Mouse (Mus musculus) lung, postnatal 25 days (tissue): ENCODE data around the gene Snx29.
"Not testable (repeated sequence)": the region's sequence is repeated elsewhere in the genome, so short reads cannot be mapped to it uniquely, and the experiment has no call there.

Source experiments
- DNase-seq: peaks from one replicate; pipeline ENCODE4 v3.0.0; 2022; ENCODE audit warnings: low spot score

Gene Snx29

DNA sequence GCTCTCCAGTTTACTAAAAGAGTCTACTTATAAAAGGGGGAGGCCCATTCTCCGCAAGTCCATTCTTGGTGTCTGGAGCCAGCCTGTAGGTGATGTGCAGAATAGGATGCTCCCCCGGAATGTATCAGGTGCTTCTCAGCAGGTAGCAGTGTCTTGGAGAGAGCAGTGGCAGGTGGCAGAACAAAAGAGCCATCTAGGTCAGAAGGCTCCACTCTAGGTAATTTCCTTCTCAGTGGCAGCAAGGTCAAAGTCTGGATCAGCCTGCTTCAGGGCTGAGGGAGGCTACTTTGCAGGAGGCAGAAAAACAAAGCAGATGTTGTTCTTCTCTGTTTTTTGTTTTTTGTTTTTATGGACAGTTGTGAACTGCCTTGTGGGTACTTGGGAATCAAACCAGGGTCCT is 37.9 kb downstream of the Snx29 start:
- DNase-seq, result not testable (repeated sequence)

DNA sequence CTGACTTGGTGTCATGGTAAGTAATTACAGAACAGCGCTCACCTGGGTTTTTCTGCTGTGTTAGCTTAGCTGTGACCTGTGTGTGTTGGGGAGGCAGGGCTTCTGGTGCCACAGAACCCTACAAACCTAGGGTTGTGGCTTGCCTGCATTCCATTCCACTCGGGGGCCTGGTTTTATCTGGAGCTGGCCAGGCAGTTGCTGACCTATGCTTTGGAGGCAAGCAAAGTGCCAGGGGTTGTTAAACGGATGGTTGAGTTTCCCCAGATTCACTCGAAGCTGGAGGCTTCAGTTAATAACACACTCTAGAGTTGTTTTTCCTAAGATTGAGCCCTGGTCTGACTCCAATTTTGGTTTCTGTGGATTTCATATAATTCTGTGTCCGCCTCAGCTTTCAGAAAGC is 42.9 kb downstream of the Snx29 start:
- DNase-seq, result no peak

- no peak for DNase-seq
Observed at GRCm38 (mm10) chr16:11366851-11367250, 44.1 kb downstream of the Snx29 start.

DNA sequence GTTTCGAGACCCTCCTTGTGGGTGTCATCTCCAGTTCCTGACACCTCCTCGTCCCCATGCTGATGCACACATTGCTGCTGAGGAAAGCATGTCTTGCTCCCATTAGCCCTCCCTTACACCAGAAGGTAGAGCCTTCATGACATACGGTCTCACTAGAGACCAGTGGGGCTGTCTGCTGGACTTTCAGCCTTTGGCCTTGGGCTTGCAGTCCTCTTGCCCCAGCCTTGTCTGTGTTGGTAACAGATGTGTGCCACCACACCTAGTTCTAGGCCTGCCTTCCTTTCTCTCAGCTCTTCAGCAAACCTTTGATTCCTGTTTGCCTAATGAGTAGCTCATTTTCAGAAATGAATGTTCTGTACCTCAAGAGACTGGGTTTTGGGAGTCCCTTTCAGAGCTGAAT is 45.7 kb downstream of the Snx29 start:
- DNase-seq, result no peak

- DNase-seq, result no peak
Observed at GRCm38 (mm10) chr16:11369162-11369561, 46.5 kb downstream of the Snx29 start.

DNA sequence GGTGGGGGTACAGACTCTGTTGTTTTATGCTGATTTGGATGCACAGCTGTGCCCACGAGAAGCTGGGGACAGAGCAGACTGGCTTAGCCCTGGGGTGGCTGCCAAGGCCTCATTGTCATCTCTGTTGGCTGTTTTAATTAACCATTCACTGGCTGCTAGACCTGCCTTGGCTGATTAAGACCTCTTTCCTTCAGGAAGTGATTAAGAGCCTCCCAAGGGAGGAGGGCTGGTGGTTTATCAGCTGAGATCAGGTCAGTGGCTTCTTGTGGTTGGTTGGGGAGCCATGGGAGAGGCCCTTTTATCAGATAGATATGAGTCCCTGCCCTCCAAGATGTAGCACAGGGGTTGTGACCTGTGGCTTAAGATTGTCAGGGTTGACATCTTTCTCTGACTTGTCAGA is 46.9 kb downstream of the Snx29 start:
- no peak for DNase-seq

DNA sequence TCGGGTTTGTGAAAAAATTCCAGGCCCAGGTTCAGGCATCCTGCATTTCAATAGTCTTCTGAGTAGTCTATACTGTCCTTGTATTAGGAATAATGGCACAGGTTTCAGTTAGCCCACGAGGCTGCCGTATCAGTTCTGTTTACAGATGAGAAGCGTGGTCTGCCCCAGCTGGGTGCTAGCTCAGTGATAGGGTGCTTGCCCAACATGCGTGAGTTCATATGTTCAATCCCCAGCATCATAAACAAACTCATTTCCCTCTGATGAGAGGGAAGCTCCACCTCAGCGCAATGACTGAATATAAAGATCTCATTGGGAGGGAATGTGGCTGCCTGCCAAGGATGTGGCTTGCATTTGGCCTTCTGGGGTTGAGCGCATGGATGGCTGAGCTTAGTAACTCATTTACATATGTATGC is 47.4 kb downstream of the Snx29 start:
- no peak for DNase-seq

DNA sequence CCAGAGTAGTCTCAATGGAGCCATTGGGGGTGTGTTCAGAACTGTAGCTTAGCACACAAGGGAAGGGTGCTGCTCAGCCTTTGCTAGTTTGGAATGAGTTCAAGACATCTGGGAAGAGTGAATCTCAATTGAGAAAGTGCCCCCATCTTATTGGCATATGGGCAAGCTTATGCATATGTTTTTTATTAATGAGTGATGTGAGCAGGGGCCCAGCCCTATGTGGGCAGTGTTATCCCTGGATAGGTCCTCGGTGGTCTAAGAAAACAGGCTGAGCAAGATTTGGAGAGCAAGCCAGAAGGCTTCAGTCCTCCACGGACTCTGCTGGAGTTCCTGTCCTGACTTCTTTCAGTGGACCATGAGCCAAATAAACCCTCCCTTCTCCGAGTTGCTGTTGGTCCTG is 56.6 kb downstream of the Snx29 start:
- DNase-seq, result no peak

GRCm38 (mm10) chr16:11380038-11380437 is 57.3 kb downstream of the Snx29 start:
- no peak for DNase-seq

DNA sequence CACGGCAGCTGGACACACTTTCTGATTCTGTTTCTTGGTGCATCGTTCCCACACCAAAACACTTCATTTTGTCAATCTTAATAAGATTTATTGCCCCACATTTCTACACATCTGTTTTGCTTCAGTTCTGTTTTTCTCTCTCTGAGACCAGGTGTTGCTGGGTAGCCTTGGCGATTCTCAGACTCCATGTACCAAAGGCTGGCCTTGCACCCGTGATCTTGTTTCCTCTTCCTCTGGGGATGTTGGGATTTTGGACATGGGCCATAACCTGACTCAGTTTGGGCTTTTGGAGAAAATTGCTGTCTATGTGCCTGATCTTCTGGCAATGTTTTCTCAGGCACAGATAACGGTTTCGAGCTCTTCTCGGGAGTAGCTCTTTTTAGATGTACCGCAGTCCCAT is 58.2 kb downstream of the Snx29 start:
- no peak for DNase-seq

DNA sequence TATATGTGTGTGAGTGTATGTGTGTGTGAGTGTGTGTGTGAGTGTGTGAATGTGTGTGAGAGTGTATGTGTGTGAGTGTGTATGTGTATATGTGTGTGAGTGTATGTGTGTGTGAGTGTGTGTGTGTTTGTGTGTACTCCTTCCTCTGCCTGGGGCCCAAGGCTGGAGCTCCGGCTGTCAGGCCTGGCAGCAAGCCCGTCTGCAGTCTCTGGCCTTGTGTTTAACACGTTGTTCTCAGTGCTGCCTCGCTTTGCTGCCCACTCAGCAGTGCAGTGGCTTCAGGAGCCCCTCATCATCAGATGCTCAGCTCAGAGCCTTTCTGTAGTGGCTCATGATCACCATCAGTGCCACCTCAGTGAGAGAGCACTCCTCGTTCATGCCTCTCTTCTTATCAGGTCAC is 61.7 kb downstream of the Snx29 start:
- DNase-seq, result no peak

GRCm38 (mm10) chr16:11385150-11385549 is 62.4 kb downstream of the Snx29 start:
- no peak for DNase-seq

GRCm38 (mm10) chr16:11385798-11386197 is 63.1 kb downstream of the Snx29 start:
- DNase-seq, result peak; percentile 54

DNA sequence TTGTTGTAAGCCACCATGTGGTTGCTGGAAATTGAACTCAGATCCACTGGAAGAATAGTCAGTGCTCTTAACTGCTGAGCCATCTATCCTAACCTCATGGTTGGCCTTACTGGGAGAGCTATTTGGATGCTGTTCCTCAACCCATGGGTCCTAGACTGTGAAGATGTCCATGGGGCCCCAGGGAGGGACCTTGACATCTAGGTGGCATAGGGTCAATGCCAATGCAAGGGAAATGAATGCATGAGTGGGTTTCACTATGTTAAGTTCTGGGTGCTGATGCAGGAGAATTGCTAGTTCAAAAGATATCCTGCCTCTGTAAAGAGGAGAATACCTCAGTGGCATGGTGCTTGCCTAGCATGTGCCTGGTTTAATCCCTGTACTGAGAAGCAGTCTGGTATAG is 63.5 kb downstream of the Snx29 start:
- no peak for DNase-seq

DNA sequence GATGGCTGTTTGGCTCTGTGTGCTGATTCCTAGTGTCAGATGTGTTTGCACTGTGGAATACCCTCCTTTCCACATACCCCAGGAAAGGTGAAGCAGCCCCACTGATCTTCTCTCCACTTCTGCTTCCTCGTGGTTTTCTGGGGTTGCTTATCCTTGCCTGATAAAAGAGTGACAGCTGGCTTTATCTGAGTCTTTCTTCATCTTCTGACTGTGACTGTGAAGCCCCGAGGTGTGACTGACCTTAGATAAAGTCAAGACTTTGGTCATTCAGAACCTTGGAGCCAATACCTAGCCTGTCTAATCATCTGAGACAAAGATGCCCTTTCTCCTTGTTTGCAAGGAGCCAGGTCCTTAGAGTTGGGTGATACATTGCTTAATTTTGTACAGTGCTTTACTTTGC is 65.4 kb downstream of the Snx29 start:
- DNase-seq, result no peak

- no peak for DNase-seq
Observed at GRCm38 (mm10) chr16:11389324-11389723, 66.6 kb downstream of the Snx29 start.

DNA sequence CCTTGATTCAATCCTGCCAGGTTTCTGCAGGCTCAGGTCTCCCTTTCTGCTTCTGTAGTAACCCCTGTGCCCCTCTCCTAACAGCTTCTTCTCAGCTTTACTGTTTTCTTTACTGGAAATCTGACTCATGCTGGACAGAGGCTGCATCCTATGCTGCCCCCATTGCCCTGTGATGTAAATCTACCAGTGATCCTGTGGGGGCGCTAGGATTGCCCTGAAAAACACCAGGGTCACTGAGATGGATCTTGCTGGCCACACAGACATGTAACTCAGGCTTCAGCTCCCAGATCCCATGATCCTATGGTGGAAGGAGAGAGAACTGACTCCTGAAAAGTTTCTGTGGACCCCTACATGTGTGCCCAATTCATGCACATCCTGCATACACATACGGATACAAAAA is 73.9 kb downstream of the Snx29 start:
- no peak for DNase-seq

GRCm38 (mm10) chr16:11399386-11399785 is 76.7 kb downstream of the Snx29 start:
- DNase-seq, result no peak

DNA sequence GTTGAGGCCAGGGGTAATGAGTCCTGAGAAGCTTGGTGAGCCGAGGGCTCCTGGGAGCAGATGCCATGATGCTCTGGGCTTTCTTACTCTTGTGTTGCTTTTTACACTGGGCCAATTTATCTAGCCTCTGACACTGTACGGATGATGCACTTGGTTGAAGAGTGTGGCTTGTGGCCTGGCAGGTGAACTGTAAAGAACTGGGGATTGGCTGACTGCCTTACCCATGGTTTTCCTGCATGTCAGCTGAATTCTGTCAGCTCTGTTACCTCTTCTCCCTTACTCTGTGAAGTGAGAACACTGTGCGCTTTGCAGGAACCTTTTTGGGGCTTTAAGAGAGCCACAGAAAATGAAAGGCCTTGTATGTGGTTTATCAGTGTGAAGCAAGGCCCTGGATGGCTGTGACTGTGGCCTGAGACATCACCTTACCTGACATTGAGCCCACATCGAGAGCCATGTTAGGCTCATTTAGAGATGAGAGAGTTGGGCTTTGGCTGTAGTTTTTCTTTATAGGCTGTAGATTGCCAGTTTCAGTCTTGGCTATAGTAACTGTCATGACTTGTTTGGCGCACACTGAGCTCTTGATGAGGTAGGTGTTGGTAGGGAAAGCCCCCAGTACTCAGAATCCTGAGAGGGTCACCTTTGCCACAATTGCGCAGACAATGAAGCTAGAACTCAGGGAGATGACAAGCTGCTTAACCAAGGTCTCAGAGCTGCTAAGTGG is 77.3 kb downstream of the Snx29 start:
- no peak for DNase-seq

GRCm38 (mm10) chr16:11400936-11401335 is 78.2 kb downstream of the Snx29 start:
- no peak for DNase-seq

DNA sequence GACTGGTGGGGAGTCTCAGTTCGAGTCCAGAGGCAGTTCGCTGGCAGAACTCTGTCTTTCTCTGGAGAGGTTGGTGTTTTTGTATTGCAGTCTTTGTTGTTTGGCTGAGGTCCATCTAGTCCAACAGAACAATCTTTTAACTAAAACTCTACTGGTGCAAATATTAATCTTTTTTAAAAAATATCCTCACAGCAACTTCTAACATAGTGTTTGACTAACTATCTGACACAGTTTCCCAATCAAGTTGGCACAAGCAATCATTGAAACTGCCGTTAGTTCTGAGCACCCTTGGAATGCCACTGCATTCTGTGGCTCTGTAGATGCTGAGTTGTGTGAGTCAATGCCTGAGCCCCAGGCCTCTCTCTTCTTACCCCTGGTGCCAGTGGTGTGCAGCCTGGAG is 82.5 kb downstream of the Snx29 start:
- DNase-seq, result no peak

GRCm38 (mm10) chr16:11406201-11406600 is 83.5 kb downstream of the Snx29 start:
- DNase-seq, result no peak

DNA sequence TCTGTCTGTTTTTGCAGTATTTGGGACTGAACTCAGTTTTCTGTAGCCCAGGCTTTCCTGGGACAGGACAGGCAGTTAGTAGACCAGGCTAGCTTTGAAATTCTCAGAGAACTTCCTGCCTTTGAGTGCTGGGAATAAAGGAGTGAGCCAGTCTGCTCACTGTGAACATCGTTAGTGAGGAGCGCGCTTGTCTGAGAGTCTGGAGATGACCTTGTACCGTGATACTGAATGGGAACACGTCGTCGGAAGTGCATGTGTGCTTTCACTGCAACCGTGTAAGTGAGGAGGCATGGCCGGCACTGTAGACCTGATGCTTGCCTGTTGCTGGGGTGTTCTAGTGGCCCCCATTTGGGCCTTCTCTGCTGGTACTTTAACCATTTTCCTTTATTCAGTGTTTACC is 83.9 kb downstream of the Snx29 start:
- no peak for DNase-seq

- DNase-seq, result peak; percentile 26
Observed at GRCm38 (mm10) chr16:11407932-11408620, 85.4 kb downstream of the Snx29 start.
